Mouse (Mus musculus) testis, adult 2 months (tissue): ENCODE results near the gene Sec24d. TPM values are rescaled to one million over a fixed set of nuclear protein-coding genes. Genes with fewer than 3 reads are reported as not detected.
"Not testable (repeated sequence)": the region's sequence is repeated elsewhere in the genome, so short reads cannot be mapped to it uniquely, and the experiment has no call there.

Experiments
- H3K27ac ChIP-seq: fragments of 200-500 bp; 2 replicates; pipeline ENCODE4 v1.5.1; 2012; ENCODE audit warnings: low read depth, low read length; ENCODE audit not compliant: control insufficient read depth, insufficient read depth
- H3K27me3 ChIP-seq: fragments of 200-500 bp; 2 replicates; pipeline ENCODE4 v1.6.1; 2012; ENCODE audit warnings: mild to moderate bottlenecking, low read length, moderate library complexity; ENCODE audit not compliant: control insufficient read depth, insufficient read depth
- H3K36me3 ChIP-seq: fragments of 200-500 bp; 2 replicates; pipeline ENCODE4 v1.6.1; 2012; ENCODE audit warnings: mild to moderate bottlenecking, low read length; ENCODE audit not compliant: control insufficient read depth, insufficient read depth
- H3K4me1 ChIP-seq: fragments of 200-500 bp; 2 replicates; pipeline ENCODE4 v1.6.1; 2012; ENCODE audit warnings: low read length; ENCODE audit not compliant: control insufficient read depth, insufficient read depth
- H3K4me3 ChIP-seq: fragments of 200-500 bp; 2 replicates; pipeline ENCODE4 v1.5.1; 2012; ENCODE audit warnings: low read depth, mild to moderate bottlenecking, low read length, moderate library complexity, mixed read lengths; ENCODE audit not compliant: control insufficient read depth
- CTCF ChIP-seq: fragments of 200-500 bp; IDR thresholded peaks from 2 replicates; pipeline ENCODE4 v1.5.1; 2012; ENCODE audit warnings: low read depth, mild to moderate bottlenecking, inconsistent platforms, low read length, moderate library complexity; ENCODE audit not compliant: control insufficient read depth, insufficient read depth, insufficient replicate concordance
- POLR2A ChIP-seq: fragments of 200-500 bp; IDR thresholded peaks from 2 replicates; pipeline ENCODE4 v1.6.1; 2012; ENCODE audit warnings: low read depth, mild to moderate bottlenecking, inconsistent platforms, low read length, moderate library complexity; ENCODE audit not compliant: control insufficient read depth
- polyA plus RNA-seq: library from polyadenylated mRNA; depleted of rRNA; stranded (reverse); fragments of >200 nt; gene quantifications from 2 replicates; pipeline ENCODE4 v1.2.3, GENCODE M21; 2012

Gene Sec24d
- polyA plus RNA-seq, 1 experiment = 3.3 TPM

DNA sequence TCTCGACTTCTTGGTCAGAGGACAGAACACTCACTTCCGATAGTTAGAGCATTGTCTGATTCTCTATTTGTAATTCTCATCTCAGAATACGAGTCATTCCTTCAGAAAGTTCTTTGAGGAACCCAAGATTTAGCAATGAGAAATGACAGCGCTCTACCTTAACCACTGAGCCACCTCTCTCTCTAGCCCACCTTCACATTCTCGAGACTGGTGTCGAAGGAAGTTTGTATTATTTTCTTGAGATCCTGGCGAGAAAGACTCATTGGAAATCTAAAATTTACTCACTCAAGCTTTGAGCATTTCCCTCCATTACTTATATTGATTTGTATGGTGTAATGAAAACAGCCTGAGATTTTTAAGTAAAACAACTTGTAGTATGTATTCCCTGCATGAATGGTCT is 117.2 kb downstream of the Sec24d start:
- Histone ChIP-seq H3K4me1 (no peaks in the 10 kb centered on the region; the same call in 1 of the 2 replicates), H3K36me3 (peaks cover 1% of the 10 kb centered on the region; the same call in 1 of the 2 replicates), H3K27me3 (no peaks in the 10 kb centered on the region), H3K4me3 (no peak overlapping the region), H3K27ac (no peak overlapping the region)
- TF ChIP-seq CTCF = no peak
- TF ChIP-seq POLR2A = no peak

DNA sequence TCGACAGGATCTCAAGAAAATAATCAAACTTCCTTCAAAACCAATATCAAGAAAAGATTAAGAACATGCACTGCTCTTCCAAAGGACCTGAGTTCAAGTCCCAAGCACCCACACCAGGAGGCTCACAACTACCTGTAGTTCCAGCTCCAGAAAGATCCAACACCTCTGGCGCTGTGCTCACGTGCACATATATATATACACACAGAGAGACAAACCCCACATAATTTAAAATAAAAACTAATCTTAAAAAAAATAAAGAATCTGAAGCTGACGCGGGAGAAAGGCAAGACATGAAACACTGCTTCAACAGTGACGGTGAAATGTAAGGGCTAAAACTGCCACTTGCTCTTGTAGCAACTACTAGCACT is 117.8 kb downstream of the Sec24d start:
- Histone ChIP-seq H3K36me3 (peaks cover 1% of the 10 kb centered on the region; the same call in 1 of the 2 replicates), H3K4me3 (peak overlapping the region; percentile 99), H3K4me1 (no peaks in the 10 kb centered on the region; the same call in 1 of the 2 replicates), H3K27ac (peak overlapping the region; percentile 63), H3K27me3 (no peaks in the 10 kb centered on the region)
- TF ChIP-seq POLR2A (no peak), CTCF (no peak)

DNA sequence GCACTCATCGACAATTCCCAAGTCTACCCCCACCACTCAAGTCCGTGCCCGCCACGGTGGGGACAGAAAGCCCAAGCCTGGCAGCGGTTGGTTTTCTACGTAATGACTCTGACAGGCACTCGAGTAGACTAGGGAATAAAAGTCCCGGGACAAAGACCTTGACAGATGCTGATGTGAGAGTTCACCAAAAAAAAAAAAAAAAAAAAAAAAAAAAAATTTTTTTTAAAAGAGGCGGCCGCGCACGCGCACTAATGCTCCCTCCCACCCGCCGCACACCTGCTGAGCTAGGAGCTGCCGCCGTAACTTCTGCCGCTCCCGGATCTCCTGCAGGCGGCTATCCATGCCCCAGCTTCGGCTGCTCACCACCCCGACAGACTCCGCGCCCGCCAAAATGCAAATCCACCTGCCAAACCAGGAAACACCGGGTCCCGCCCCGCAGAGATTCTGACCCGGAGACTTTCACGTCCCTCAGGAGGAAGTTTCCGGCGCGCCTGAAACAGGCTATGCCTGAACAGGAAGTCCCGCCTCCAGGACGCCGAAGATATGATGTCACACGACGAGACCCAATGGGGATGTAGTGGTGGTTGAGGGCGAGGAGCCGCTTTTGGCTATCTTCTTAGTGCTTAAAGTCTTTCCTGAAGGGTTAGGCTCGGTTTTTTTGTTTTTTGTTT is 118.4 kb downstream of the Sec24d start, which contains the start of gene Mettl14:
Mettl14 (minus strand) TSS at position 623 of the 671 bp plus-strand sequence.
- H3K27me3 ChIP-seq = no peaks in the 10 kb centered on the region
- TF ChIP-seq POLR2A = peak; percentile 95
- no peak for TF ChIP-seq CTCF
- peak within 1 kb of the TSS; percentile 99 for H3K4me3 ChIP-seq
- H3K4me1 ChIP-seq = no peaks in the 10 kb centered on the region; the same call in 1 of the 2 replicates
- peaks cover 1% of the 10 kb centered on the region; the same call in 1 of the 2 replicates for H3K36me3 ChIP-seq
- H3K27ac ChIP-seq = peak within 1 kb of the TSS; percentile 96

DNA sequence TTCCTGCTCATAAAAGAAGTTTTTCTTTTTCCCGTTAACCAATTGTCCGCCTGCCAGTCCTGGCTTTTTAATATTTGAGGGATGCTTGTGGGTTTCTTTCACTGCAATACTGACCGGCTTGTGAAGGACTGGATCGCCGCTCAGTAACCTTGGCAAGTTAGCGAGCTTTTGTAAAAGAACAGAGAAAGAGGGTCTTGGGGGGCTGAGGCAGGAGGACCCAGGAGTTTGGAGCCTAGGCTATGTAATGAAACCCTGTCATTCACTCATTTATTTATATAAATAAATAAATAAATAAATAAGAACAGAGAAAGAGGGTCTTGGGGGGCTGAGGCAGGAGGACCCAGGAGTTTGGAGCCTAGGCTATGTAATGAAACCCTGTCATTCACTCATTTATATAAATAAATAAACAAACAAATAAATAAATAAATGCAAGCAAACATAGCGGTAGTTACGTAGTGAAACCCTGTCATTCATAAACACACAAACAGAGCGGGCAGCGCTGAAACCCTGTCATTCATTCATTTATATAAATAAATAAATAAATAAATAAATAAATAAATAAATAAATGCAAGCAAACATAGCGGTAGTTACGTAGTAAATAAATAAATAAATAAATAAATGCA is 119.0 kb downstream of the Sec24d start:
- Histone ChIP-seq H3K27ac (peak overlapping the region; percentile 92), H3K4me3 (peak overlapping the region; percentile 99)
- H3K27me3 ChIP-seq, H3K36me3 ChIP-seq, H3K4me1 ChIP-seq: not testable (repeated sequence)

DNA sequence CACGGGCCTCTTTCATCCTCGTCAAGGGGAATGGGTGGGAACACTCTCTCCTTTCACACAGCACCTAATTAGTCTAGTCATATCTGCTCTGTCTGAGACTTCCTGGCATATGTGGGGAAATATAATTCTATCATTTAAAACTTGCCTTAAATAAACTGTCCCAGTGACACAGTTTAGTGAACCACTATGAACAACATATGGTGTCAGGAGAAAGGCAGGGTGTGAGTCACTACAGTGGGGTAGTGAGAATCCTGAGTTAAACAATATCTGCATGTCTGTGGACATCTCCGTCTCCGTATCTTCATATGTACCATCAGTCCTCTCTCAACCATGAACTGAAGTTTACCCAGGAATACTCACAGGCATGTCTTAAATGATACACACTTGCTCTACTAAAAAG is 123.9 kb downstream of the Sec24d start:
- no peaks in the 10 kb centered on the region for H3K36me3 ChIP-seq
- H3K4me1 ChIP-seq = no peaks in the 10 kb centered on the region
- no peak overlapping the region for H3K27ac ChIP-seq
- no peak overlapping the region for H3K4me3 ChIP-seq
- H3K27me3 ChIP-seq = no peaks in the 10 kb centered on the region
- no peak for TF ChIP-seq POLR2A
- no peak for TF ChIP-seq CTCF

DNA sequence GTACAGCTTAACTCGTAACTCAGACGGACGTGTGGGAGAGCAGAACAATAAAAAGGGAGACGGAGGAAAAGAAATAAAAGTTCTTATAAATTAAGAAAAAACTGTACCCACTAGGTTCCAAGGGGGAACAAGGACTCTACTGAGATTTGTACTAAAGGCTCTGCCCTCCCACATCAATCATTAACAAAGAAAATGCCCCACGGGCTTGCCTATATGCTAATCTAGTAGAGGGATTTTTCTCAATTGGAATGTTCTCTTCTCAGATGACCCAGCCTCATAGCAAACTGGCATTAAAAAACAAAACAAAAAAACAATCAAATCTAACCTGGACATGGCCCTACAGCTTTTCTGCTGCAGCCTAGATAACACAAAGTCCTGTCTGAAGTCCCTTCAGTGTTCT is 128.4 kb downstream of the Sec24d start:
- Histone ChIP-seq H3K4me1 (no peaks in the 10 kb centered on the region), H3K27ac (no peak overlapping the region), H3K4me3 (no peak overlapping the region), H3K36me3 (no peaks in the 10 kb centered on the region), H3K27me3 (no peaks in the 10 kb centered on the region)
- TF ChIP-seq POLR2A = no peak
- no peak for TF ChIP-seq CTCF

DNA sequence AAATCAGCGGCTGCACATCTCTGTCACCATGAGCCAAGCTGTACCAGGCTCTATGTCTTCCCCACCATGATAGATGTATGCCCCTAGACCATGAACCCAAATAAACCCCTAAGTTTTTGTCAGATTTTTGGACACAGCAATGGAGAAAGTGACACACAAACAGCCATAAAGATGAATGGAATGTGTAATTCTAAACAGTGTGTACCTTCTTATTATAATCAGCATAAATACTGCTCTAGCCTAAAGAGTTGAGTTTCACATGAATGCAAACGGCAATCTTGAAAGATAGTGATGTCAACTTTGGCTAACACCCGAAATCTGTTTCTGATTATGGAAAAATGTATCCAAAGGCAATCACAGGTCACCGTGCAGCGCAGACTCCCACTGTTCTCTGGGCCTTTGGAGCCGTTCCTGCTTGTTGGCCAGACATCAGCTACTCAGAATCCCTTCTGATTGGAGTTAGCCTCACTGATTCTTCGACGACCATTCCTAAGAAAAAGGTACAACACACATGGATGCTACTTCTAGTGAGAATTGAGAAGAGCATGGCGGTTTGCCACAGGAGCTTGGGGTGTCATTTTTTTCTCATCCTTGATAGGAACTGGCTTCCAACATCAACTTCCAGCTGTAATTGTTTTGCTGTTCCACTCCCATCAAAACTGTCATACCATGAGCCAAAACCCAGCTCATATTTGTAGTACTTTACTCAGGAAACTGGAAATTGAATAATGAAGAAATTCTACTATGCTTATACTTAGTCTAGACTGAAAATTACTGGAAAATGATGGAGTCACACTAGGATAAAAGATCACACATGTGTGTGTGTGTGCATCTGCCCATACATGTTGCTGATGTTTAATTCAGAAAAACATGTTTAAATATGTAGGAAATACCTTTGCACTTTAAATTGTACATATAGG is 130.6 kb downstream of the Sec24d start:
- no peaks in the 10 kb centered on the region for H3K27me3 ChIP-seq

More for the DNA sequence above, 130.6 kb downstream of the Sec24d start:
- Histone ChIP-seq H3K4me3 (no peak overlapping the region), H3K36me3 (no peaks in the 10 kb centered on the region), H3K4me1 (no peaks in the 10 kb centered on the region), H3K27ac (no peak overlapping the region)
- TF ChIP-seq POLR2A = no peak
- TF ChIP-seq CTCF = no peak
